Mouse (Mus musculus): ENCODE results near the gene Tnfsfm13.
A peak's percentile ranks its signal among the peaks of the same experiment; 100 is the strongest.
"Not testable (repeated sequence)": the region's sequence is repeated elsewhere in the genome, so short reads cannot be mapped to it uniquely, and the experiment has no call there.

The Tnfsfm13 gene

DNA sequence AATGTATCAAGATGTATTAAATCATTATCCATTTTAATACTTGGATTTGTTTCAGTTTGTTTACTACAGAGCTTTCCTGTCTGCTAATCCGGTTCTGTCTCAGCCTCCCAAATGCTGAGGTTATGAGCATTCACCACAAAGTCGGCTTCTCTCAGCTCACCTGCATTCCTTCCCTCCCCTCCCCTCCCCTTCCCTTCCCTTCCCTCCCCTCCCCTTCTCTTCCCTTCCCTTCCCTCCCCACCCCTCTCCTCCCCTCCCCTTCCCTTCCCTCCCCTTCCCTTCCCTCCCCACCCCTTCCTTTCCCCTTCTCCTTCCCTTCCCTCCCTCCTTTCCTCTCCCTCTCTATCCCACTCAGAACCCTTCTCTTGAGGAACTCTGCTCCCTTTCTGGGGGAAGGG is 8.7 kb upstream of the Tnfsfm13 start:
- DNase-seq (ENCODE audit: low read depth), result no peak

GRCm38 (mm10) chr11:69703814-69704612 is 8.1 kb upstream of the Tnfsfm13 start:
- no peak for DNase-seq (ENCODE audit: low read depth)

DNA sequence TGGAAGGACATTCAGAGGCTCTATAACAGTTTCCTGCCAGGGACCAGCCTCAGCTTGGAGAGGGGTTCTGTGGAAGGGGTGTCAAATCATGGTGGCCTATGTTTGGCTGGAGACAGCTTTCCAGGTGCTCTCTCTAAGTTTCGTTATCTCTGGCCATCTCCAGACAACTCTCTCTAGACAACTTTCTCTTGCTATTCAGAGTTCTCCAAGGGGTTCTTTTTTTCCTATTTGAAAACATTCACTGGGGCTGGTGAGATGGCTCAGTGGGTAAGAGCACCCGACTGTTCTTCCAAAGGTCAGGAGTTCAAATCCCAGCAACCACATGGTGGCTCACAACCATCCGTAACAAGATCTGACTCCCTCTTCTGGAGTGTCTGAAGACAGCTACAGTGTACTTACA is 7.5 kb upstream of the Tnfsfm13 start:
- not testable (repeated sequence) for DNase-seq (ENCODE audit: low read depth)

GRCm38 (mm10) chr11:69702886-69703285 is 7.0 kb upstream of the Tnfsfm13 start:
- not testable (repeated sequence) for DNase-seq (ENCODE audit: low read depth)

DNA sequence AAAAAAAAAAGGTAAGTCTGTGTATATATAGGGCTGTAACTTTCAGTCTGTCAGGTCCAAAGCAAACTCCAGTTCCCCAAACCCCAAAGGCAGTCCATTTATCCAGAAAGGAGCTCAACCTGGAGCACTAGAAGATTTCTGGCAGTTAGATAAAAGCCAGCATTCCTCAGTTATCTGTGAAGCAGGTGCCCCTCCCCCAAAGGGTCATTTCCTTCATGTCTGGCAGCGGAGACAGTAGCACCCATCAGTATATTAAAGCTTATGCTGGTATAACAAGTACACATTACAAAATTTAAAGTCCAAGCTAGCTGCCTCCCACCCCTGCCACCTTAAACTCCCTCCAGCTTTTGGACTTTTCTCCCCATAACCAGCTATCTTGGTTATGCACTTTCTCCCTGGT is 3.7 kb upstream of the Tnfsfm13 start:
- DNase-seq (ENCODE audit: low read depth), result no peak

- no peak for DNase-seq (ENCODE audit: low read depth)
These were observed 2.7 kb upstream of the Tnfsfm13 start for GRCm38 (mm10) chr11:69698574-69698973.

DNA sequence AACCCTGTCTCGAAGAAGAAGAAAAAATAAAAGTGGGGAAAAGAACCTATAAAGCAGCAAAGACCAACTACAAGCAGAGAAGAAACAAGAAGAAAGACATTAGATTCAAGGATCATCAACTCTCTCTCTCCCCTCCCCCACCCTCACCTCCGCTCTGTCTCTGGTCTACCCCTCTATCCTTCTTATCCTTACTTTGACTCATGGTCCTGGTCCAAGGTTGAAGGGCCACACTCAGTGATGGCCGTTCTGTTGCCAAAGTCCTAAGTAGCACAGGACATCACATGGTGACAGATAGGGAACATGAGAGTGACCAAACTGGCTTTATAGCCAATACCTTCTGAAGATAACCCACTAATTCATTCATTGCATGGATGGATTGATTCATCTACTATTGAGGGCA is 1.5 kb upstream of the Tnfsfm13 start:
- no peak for DNase-seq (ENCODE audit: low read depth)

- no peak for DNase-seq (ENCODE audit: low read depth)
These were observed 895 bp downstream of the Tnfsfm13 start for GRCm38 (mm10) chr11:69695046-69695360.

DNA sequence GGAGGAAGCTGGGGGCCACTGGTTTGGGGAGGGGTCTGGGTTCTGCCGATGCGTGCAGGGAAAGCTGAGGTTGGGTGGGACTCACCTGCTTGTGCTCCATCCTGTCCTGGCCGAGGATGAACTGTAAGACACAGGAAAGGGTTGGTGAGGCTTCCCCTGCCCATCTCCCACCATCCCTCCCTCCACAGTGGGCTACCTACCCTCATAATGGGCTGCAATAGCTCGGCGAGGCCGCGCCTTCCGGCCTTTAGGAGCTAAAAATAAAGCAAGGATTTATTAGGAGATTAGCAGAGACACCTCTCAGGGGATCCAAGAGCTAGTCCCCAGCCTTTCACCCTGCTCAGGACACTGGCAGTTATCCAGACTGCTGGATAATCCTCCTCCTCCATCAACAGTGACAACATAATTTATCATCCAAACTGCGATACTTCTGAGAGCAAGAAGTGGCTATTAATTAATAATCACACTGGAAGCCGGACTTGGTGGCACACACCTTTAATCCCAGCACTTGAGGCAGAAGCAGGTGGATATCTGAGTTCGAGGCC is 2.4 kb downstream of the Tnfsfm13 start:
- no peak for DNase-seq (ENCODE audit: low read depth)

- DNase-seq (ENCODE audit: low read depth), result no peak
These were observed 3.0 kb downstream of the Tnfsfm13 start for GRCm38 (mm10) chr11:69692863-69693262.

GRCm38 (mm10) chr11:69692196-69692811 is 3.6 kb downstream of the Tnfsfm13 start:
- DNase-seq (ENCODE audit: low read depth), result no peak

GRCm38 (mm10) chr11:69689891-69690290 is 6.0 kb downstream of the Tnfsfm13 start:
- no peak for DNase-seq (ENCODE audit: low read depth)

GRCm38 (mm10) chr11:69687061-69687460 is 8.8 kb downstream of the Tnfsfm13 start:
- no peak for DNase-seq (ENCODE audit: low read depth)

DNA sequence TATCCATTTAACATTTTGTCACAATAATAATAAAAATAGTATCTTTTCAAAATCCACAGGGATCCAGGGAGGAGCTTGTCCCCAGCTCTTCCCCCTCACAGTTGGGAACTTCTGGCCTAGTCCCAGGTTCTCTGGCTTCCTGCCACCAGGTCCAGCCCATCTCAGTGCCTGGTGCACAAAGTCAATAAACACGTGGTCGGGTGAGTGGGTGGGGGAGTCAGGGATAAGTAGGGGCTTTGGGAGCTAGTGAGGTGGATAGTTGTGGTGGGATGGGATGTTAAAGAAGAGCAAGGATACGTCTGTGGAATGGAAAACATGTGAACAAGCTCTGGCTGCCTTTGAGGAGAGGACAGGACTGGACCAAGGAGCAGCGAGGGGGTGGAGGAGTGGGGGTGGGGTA is 9.5 kb downstream of the Tnfsfm13 start:
- no peak for DNase-seq (ENCODE audit: low read depth)

GRCm38 (mm10) chr11:69685526-69686148 is 10.3 kb downstream of the Tnfsfm13 start, which contains the start of gene Tnfsf13:
Gene Tnfsf13 (minus strand): TSS chr11:69685784.
- no peak for DNase-seq (ENCODE audit: low read depth)

DNA sequence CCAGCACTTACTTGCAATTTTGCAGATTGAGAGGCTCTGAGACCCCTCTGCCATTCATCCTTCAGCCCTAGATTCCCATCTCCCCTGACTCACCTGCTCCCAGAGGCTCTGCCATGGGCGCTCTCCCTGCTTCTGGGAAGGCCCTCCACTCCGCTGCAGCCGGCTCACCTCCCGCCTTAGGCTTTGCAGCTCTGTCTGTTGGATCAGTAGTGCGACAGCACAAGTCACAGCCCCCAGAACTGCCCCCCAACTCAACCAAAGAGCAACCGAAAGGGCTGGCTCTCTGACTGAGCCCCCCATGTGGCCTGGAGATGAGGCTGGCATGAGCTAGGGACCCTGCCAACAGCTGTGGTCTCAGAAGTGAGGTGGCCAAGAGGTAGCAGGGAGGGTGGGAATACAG is 11.0 kb downstream of the Tnfsfm13 start:
- DNase-seq (ENCODE audit: low read depth), result no peak

DNA sequence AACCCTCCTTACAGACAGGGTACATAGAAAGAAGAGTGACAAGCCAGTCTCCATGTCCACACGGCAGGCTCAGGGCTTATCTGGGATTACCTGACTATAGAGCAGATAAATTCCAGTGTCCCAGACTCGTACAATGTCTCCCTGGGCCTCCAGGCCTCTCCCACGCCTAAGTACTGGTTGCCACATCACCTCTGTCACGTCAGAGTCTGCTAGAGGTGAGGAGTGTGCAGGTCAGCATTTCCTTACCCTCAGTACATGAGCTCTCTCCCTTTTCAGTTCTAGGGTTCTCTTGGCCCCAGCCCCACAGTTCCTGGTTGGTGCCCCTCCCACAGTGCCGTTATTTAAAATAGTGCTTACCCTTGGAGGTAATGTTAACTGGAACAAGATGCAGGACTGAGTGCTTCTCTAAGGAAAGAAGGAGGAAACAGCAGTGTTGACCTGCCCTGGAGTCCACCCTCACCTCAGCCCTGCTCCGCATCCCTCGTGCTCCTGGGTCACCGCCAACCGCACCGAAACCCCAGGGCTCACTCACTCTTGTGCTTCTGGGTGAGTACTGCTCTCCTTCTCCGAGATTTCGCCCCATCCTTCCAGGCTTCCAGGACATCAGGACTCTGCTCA is 11.7 kb downstream of the Tnfsfm13 start:
- no peak for DNase-seq (ENCODE audit: low read depth)

DNA sequence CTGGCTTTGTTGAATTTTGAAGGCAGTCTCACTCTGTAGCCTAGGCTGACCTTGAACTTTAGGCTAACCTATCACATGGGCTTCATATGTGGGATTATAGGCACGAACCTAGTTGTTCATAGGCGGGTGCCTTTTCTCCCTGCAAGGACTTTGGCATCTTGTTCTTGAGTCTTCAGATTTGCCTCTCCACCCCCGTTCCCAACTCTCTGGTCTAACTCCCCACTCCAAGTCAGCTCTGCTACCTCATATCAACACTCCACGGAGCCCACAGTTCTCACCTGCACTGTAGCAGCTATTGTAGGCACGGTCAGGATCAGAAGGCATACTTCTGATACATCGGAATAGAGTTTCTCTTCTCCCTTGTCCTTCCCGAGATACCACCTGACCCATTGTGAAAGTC is 12.3 kb downstream of the Tnfsfm13 start:
- no peak for DNase-seq (ENCODE audit: low read depth)

DNA sequence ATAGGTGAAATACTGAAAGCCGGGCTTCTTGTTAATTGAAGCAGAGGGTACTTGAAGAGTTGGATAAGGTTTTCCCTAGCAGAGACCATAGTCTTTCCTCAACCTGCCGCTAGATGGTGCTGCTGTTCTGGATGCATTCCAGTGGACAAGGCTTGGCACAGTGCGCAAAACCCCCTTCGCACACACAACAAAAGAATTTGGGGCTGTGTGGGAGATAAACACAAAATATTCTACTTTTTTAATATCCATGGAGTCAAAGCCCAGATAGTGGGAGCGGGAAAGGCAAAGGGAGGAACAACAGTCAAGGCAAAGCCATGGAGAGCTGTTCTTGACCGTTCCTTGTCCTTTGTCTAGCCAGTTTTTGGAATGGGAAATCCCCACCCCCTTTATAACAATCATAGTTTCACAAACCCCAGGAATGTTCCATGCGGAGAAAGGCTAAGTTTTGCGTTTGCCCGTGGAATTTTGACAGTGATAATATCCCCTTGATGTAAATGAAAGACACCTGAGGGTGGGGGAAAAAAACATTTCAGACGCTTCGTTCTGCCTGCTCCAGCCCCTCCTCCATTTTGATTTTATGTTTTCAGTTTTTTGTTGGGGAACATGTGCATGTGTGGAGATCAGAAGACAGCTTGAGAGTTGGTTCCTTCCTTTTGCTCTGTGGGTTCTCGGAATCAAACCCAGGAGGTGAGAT is 12.9 kb downstream of the Tnfsfm13 start:
- DNase-seq (ENCODE audit: low read depth), result peak; percentile 93

DNA sequence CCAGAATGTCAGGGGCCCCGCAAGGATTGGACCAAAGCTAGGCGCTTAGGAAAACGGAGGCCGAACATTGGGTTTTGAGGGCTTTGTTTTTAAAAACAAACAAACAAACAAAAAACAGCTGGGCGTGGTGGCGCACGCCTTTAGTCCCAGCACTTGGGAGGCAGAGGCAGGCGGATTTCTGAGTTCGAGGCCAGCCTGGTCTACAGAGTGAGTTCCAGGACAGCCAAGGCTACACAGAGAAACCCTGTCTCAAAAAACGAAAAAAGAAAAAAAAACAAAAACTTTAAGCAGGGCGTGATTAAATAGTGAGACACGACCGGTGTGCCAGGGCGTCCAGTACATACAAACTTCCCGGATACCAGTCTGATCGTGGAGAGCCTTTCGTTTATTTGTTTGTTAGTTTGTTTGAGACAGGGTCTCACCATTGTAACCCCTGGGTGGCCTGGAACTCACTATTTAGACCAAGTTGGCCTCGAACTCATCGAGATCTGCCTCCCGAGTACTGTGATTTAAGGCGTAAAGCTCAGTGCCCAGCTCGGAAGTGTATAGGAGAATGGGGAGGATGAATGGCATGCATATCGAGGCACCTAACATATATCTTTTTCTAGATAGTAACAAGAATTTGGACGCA is 13.6 kb downstream of the Tnfsfm13 start:
- no peak for DNase-seq (ENCODE audit: low read depth)

Data from naive thymus-derived CD4-positive, alpha-beta T cell, adult 2 months (primary cell).